Mouse (Mus musculus): ENCODE measurements around the gene Atp1b4.

GRCm38 (mm10) chrX:38362016-38362415 is 46.0 kb downstream of the Atp1b4 start:
- TF ChIP-seq CTCF (conservative IDR thresholded peaks at IDR 0.05; ENCODE audit: insufficient read depth, insufficient read length, low read depth, low read length): no peak
- TF ChIP-seq POLR2A (IDR thresholded peaks at IDR 0.05; ENCODE audit: low read depth, low read length): no peak

All from kidney, adult 2 months (tissue).